Mouse (Mus musculus): ENCODE measurements around the gene Ddr1.

- no peak for TF ChIP-seq CTCF (IDR thresholded peaks at IDR 0.05; ENCODE audit: extremely low read depth, insufficient read depth, low read length)
- TF ChIP-seq POLR2A (IDR thresholded peaks at IDR 0.05; ENCODE audit: extremely low read depth, insufficient read depth, low read length) = no peak
These were observed 1.8 kb downstream of the Ddr1 start for GRCm38 (mm10) chr17:35702605-35703004.

Data from cortical plate, adult 2 months (tissue).